Mouse (Mus musculus) thymus, adult 2 months (tissue): Measurements from ENCODE around the gene Gm10160. TPM values are rescaled to one million over a fixed set of nuclear protein-coding genes. Genes with fewer than 3 reads are reported as not detected.

Source experiments
- DNase-seq: peaks from one replicate; pipeline ENCODE4 v3.0.0; 2021
- H3K27ac ChIP-seq: fragments of 200-500 bp; 2 replicates; pipeline ENCODE4 v1.5.1; 2012; ENCODE audit warnings: low read length, control low read depth; ENCODE audit not compliant: control insufficient read depth, insufficient read depth
- H3K27me3 ChIP-seq: fragments of 200-500 bp; 2 replicates; pipeline ENCODE4 v1.6.1; 2012; ENCODE audit warnings: mild to moderate bottlenecking, low read length, moderate library complexity, mixed read lengths; ENCODE audit not compliant: control insufficient read depth, insufficient read depth
- H3K36me3 ChIP-seq: fragments of 200-500 bp; 2 replicates; pipeline ENCODE4 v1.6.1; 2012; ENCODE audit warnings: mild to moderate bottlenecking, low read length, moderate library complexity; ENCODE audit not compliant: control insufficient read depth, insufficient read depth
- H3K4me1 ChIP-seq: fragments of 200-500 bp; replicated peaks from 2 replicates; pipeline ENCODE4 v1.6.1; 2012; ENCODE audit warnings: low read length; ENCODE audit not compliant: control insufficient read depth, insufficient read depth
- H3K4me3 ChIP-seq: fragments of 200-500 bp; 2 replicates; pipeline ENCODE4 v1.5.1; 2012; ENCODE audit warnings: mild to moderate bottlenecking, low read length, control low read depth, moderate library complexity; ENCODE audit not compliant: control insufficient read depth, insufficient read depth
- CTCF ChIP-seq: fragments of 200-500 bp; IDR thresholded peaks from 2 replicates; pipeline ENCODE4 v1.5.1; 2012; ENCODE audit warnings: mild to moderate bottlenecking, control low read depth, low read length, moderate library complexity, borderline replicate concordance; ENCODE audit not compliant: control insufficient read depth, poor library complexity, insufficient read depth; ENCODE audit errors: extremely low read depth
- POLR2A ChIP-seq: fragments of 200-500 bp; IDR thresholded peaks from 2 replicates; pipeline ENCODE4 v1.6.1; 2012; ENCODE audit warnings: mild to moderate bottlenecking, low read length, control low read depth, moderate library complexity; ENCODE audit not compliant: control insufficient read depth, poor library complexity, insufficient read depth; ENCODE audit errors: extremely low read depth
- WGBS: fragments of 180-500 bp; shearing (Covaris S2); methylation state at CpG from one replicate; pipeline ENCODE4 v1.1.7; 2018; 5-methylcytosine and 5-hydroxymethylcytosine counted together
- polyA plus RNA-seq: library from polyadenylated mRNA; depleted of rRNA; stranded (reverse); fragments of >200 nt; gene quantifications from 2 replicates; pipeline ENCODE4 v1.2.3, GENCODE M21; 2012

Gm10160 gene
- polyA plus RNA-seq, 1 experiment, result not detected

DNA sequence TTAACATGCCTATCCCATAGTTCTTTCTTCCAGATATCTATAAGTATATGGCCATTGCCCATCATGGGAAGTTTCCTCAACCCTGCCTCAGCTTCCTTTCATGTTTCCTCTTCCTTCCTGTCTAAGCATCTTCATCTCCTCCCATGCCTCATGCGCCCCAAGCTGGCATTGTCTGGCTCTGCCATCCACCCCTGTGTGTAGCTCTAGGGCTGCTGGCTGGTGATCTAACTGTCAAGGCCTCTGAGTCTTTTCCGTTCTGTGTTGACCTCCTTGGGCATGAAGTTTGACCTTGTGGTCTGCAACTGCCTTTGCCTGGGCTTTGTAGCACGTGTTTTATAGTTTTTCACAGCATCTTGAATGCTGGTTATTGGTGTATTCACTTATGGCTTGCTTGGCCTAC is 10.3 kb downstream of the Gm10160 start:
- 95% methylated on average over 3 of the region's 3 CpGs for WGBS
- no peaks in the 10 kb centered on the region for H3K27me3 ChIP-seq
- no peak overlapping the region for H3K4me3 ChIP-seq
- H3K36me3 ChIP-seq, result no peaks in the 10 kb centered on the region
- H3K4me1 ChIP-seq, result no peaks in the 10 kb centered on the region
- TF ChIP-seq CTCF, result no peak
- no peak overlapping the region for H3K27ac ChIP-seq
- DNase-seq, result no peak

DNA sequence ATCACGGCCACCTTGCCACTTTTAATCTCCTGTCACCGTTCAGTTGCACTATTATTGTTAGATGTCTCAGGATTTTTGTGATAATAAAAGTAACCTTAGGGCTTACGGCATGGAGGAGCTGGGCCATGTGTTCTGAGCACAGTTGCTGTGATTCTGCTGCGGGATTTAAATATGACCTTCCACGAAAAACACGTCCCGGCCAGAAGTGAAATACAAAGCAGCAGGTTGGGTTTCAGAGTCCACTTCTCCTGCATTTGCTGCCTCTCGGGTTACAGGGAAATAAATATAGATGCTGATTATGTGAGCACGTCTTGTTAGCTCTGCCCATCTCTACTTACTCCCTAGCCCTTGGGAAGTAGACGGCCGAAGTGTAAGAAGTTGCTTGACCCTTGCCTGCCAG is 10.8 kb downstream of the Gm10160 start:
- TF ChIP-seq POLR2A, result no peak
- no peak for TF ChIP-seq CTCF
- no peak for DNase-seq
- no peak overlapping the region for H3K4me3 ChIP-seq
- H3K27ac ChIP-seq, result no peak overlapping the region
- no peaks in the 10 kb centered on the region for H3K4me1 ChIP-seq
- H3K27me3 ChIP-seq, result no peaks in the 10 kb centered on the region
- 96% methylated on average over 11 of the region's 11 CpGs for WGBS
- no peaks in the 10 kb centered on the region for H3K36me3 ChIP-seq

DNA sequence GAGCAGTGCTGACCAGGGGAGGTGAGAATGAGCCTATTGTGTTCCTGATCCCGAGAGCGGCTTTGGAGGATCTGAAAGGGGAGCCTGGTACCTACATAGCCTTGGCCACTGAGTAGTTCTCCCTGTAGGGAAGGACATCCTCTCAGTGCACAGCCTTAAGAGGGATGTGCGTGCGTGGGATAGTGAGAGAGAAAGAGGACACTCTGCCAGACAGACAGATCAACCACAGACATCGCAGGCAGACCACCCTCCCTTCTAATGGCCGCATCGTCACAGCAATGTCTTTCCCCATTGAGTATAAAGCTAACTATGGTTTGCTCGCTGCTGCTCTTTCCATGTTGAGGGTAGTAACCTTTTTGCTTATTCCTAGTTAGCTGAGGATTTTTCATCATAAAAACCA is 11.7 kb downstream of the Gm10160 start:
- H3K27me3 ChIP-seq, result no peaks in the 10 kb centered on the region
- TF ChIP-seq POLR2A (no peak), CTCF (no peak)
- WGBS, result 95% methylated on average over 8 of the region's 8 CpGs
- no peak overlapping the region for H3K27ac ChIP-seq
- no peaks in the 10 kb centered on the region for H3K4me1 ChIP-seq
- H3K4me3 ChIP-seq, result no peak overlapping the region
- H3K36me3 ChIP-seq, result no peaks in the 10 kb centered on the region
- no peak for DNase-seq

DNA sequence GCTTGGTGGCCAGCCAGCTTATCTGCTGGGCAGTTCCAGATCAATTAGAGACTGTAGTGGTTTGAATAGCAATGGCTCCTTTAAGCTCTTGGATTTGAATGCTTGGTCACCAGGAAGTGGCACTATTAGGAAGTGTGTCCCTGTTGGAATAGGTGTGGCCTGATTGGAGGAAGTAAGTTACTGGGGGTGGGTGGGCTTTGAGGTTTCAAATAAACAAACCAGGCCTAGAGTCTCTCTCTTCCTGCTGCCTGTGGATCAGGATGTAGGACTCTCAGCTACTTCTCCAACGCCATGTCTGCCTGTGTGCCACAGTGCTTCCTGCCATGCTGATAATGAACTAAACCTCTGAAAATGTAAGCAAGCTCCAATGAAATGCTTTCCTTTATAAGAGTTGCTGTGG is 12.6 kb downstream of the Gm10160 start:
- WGBS, result 46% methylated on average over 1 of the region's 1 CpGs

DNA sequence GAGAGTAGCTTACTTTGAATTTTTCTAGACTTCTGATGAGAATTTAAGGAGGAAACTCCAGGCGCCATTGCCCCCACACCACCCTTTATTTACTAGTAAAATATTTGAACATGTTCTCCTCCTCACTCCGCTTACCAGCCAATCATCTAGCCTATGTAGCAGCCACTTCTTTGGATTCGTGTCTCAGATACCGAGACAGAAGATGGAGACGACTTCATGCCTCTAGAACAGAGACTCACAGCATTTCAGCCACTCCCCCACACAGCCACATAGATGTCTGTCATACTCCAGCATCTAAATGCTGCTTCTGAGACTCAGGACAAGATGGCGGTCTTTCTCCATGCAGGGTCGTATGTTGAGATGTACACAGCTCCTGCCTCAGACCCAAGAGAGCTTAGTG is 13.5 kb downstream of the Gm10160 start:
- no peak for DNase-seq
- no peak for TF ChIP-seq CTCF
- TF ChIP-seq POLR2A, result no peak
- WGBS, result 98% methylated on average over 7 of the region's 7 CpGs

More for the DNA sequence above, 12.6 kb downstream of the Gm10160 start:
- TF ChIP-seq POLR2A (no peak), CTCF (no peak)
- Histone ChIP-seq H3K27me3 (no peaks in the 10 kb centered on the region), H3K36me3 (no peaks in the 10 kb centered on the region), H3K4me3 (no peak overlapping the region), H3K27ac (no peak overlapping the region), H3K4me1 (no peaks in the 10 kb centered on the region)
- no peak for DNase-seq

DNA sequence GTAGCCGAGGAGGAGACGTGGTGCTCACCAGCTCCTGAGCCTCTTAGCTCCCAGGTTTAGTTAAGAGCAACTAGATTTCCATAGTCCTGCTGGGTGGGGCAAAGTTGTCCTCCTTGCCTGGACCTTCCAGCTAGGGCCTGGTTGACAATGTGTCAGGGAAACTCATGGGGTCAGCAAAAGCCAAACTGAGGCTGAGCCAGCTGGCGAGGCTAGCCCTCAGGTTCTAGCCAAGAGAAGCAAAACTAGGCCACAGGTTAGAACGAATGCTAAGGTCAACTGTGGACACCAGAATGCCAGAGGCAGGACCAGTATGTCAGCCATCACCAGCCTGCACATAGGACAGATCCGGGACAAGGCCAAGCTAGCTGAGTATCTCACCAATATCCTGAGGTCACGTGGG is 14.2 kb downstream of the Gm10160 start:
- 94% methylated on average over 6 of the region's 6 CpGs for WGBS
- TF ChIP-seq CTCF (no peak), POLR2A (no peak)
- Histone ChIP-seq H3K4me1 (no peaks in the 10 kb centered on the region), H3K27ac (no peak overlapping the region), H3K36me3 (no peaks in the 10 kb centered on the region), H3K27me3 (no peaks in the 10 kb centered on the region), H3K4me3 (no peak overlapping the region)
- DNase-seq, result no peak

More for the DNA sequence above, 13.5 kb downstream of the Gm10160 start:
- H3K36me3 ChIP-seq, result no peaks in the 10 kb centered on the region
- no peaks in the 10 kb centered on the region for H3K27me3 ChIP-seq
- no peaks in the 10 kb centered on the region for H3K4me1 ChIP-seq
- no peak overlapping the region for H3K27ac ChIP-seq
- no peak overlapping the region for H3K4me3 ChIP-seq

DNA sequence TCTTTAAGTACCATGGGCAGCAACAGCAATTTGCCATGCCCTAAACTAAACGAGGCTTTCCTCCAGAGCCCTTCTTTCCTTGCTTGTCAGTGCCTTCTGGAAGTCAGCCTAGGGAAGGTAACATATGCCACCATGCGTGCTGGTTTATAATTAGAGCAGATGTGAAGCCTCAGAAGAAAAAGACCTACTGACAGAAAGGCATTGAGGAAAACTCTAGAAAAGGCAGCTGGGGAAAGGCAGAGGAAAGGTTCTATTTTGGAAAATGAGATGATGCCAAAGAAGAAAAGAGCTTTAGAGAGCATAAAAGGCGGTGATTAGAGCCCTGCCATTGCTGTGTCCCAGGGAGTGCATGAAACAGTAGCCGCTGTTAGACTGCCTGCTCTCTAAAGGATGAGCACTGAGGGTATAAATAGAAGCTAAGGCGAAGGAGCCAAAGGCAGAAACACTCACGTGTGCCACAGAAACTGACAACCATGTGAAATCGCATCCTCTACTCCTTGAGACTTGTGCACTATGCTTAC is 14.9 kb downstream of the Gm10160 start:
- Histone ChIP-seq H3K4me1 (no peaks in the 10 kb centered on the region), H3K27ac (no peak overlapping the region), H3K4me3 (no peak overlapping the region), H3K27me3 (no peaks in the 10 kb centered on the region), H3K36me3 (no peaks in the 10 kb centered on the region)
- WGBS, result 91% methylated on average over 7 of the region's 7 CpGs
- TF ChIP-seq CTCF (no peak), POLR2A (no peak)
- no peak for DNase-seq
